Mouse (Mus musculus): Measurements from ENCODE around the gene Mrap2. TPM values are rescaled to one million over a fixed set of nuclear protein-coding genes. Genes with fewer than 3 reads are reported as not detected.

Mrap2 gene
- total RNA-seq, 2 experiments from 2014 or later, result 4.8 to 6.0 TPM

DNA sequence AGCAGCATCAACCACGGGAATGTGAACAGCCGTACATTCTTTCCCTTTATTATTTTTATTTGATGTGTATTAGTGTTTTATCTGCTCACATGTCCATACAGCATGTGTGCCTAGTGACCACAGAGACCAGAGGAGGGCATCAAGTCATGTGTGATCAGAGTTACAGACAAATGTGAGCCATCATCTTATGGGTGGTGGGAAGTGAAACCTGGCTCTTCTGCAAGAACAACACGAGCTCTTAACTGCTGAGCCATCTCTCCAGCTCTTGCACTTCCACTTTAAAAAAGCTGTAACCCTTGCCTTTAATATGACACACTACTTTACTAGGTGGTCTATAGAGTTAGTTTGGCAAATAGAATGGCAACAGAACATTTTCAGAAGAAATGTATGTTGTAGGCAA lies 27.4 kb downstream of the Mrap2 start:
- DNase-seq (ENCODE audit: low spot score in 2 of 2), result no peak

DNA sequence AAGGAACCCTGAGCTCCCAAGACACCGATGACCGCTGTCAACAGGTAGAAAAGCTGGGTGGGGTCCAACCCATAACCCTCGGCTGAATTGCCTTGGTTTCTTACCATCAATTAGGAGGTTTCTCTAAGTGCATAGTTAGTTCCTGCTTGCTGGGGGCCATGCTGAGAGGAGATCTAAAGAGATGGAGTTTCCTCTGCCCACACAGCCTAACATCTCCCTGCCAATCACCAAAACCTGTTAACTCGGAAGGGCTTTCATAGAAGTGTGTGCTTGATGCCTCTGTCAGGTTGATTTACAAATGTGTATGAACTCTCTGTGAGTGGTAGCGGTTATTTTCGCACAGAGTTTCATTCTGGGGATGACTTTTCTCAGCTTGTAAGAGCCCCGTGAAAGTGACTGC lies 34.4 kb downstream of the Mrap2 start:
- no peak for DNase-seq (ENCODE audit: low spot score in 2 of 2)

DNA sequence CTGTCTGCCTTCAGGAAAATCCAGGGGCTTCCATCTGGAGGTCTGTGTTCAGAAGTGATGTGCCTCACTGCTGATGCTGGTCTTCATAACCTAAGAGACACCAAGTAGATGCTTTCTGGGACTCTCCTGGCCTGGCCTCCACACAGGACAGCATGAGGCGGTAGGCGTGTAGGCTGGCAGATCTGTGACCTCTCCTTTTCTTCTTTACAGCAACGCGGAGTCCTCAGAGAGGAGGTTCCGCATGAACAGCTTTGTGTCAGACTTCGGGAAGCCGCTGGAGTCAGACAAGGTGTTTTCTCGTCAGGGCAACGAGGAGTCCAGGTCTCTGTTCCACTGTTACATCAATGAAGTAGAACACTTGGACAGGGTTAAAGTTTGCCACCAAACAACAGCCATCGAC lies 38.1 kb downstream of the Mrap2 start:
- DNase-seq (ENCODE audit: low spot score in 2 of 2), result no peak

DNA sequence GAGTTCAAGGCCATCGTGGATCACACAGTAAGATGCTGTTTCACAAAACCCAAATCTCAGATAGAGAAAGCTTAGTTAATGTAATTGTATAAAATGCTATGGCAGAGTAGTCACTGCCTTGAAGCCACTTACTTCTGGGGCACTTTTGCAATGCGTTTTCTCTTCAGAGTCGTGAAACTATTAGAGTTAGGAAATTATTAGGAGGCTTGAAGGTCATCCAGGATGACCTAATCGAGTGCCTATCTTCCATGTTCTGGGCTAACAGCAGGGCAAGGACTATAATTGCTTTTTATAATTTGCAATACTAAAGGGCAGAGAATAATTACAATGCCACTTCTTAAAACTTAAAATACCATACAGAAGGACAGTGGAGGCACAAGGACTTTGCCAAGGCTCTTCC lies 43.2 kb downstream of the Mrap2 start:
- DNase-seq (ENCODE audit: low spot score in 2 of 2), result no peak

DNA sequence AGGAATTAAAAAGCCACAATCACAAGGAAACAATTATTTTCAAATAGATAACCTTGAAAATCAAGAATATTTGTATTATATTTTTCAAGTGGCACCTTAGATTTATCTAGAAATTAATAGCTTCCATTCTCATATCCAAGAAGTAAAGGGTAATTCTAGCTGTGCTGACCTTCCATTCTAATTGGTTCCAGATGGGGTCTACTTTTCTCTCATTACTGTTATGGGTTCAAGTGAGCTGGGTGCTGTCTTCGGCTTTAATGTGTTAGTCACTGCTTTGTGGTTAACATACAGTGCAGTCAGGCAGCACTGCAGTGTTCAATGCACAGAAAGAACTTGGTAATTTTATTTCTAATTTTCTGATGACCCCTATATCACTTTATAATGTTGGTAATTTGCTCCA lies 49.6 kb downstream of the Mrap2 start:
- DNase-seq (ENCODE audit: low spot score in 2 of 2), result no peak

DNA sequence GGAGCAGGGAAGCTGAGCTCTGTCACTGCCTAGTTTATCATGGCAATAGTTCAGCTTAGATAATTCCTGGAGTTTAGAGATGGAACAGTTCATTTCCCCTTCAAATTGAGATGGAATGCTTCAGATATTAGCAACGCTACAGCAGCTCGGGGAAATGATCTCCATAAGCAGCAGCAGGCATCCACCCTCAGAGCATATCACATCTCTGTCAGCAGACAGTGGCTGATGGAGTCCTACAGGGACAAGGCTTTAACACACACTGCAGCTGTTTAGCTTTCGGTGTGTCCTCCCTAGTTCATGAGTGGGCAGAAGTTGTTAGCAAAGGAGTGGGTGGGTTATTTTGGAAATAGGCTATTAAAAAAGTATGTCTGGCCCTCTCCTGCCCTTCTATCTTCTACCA lies 53.2 kb downstream of the Mrap2 start:
- DNase-seq (ENCODE audit: low spot score in 2 of 2), result peak in 1 of 2 experiments; percentile 11

DNA sequence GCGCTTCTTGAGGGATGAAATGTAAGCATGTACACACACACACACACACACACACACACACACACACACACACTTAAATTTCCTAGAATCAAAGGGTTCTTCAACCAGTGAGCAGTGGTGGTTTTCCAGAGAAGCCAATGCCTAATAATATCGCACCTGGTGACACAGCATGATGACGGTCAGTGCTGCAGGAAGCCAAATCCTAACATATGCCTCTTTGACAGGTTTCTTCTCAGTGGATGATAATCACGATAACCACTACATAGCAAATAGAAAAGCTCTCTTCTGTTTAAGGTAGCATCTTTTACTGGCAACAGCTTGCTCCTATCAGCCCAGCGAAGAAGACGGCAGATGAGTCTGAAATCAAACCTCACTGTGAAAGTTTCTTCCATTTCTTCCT lies 53.9 kb downstream of the Mrap2 start:
- DNase-seq (ENCODE audit: low spot score in 2 of 2), result no peak

DNA sequence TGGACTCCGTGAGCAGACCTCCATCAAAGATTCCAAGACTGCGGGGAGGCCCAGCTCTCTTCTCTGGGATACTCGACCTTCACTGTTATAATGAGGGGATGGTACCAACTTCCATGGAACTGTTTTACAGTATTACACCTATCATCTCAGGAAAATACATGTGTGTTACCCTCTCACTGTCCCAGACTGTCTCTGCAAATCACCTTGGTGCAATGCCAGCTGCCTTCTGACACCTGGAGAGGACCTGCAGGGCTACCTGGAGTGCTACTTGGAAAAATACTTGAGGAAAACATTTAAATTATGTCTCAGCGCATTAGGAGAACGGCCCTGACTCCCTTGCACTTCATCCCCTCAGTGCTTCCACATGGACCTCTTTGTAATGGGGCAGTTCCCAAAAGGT lies 56.3 kb downstream of the Mrap2 start:
- DNase-seq (ENCODE audit: low spot score in 2 of 2), result no peak

DNA sequence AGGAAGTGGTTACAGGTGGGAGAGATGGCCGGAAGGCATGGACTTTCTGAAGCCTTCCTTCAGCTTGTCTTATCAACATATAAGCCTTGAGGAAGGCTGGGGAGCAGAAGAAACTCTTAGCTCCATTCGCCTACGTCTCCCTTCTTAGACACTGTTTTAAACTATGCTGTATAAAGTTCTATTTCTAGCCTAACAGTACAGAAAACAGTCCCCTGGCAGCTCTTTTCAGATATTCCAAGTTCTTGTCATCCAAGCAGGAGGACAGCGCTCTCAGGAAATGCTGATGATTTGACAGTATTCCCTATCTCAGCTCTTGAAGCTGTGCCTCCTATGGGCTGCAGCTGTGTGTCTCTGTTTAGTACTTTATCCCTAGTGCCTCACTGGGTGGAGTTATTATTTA lies 56.8 kb downstream of the Mrap2 start:
- DNase-seq (ENCODE audit: low spot score in 2 of 2), result no peak

DNA sequence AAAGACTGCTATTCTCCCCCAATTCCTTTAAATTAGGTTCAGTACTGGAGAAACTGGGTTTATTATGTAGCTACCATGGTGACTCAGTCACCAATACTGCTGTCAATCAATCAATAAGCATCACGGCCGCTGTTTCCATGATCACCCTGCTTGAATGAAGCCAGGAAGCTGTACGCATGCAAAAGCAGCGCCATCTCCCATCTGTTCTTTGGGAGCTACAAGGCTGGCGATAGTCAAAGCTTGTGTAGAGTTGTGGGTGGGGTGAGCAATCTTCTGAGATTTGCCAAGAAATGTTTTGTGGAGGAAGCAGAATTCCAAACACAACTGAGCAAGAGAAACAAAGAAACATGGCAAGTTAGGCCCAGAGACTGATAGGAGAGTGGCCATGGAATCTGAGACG lies 58.3 kb downstream of the Mrap2 start:
- DNase-seq (ENCODE audit: low spot score in 2 of 2), result peak; percentile 54 to 73

DNA sequence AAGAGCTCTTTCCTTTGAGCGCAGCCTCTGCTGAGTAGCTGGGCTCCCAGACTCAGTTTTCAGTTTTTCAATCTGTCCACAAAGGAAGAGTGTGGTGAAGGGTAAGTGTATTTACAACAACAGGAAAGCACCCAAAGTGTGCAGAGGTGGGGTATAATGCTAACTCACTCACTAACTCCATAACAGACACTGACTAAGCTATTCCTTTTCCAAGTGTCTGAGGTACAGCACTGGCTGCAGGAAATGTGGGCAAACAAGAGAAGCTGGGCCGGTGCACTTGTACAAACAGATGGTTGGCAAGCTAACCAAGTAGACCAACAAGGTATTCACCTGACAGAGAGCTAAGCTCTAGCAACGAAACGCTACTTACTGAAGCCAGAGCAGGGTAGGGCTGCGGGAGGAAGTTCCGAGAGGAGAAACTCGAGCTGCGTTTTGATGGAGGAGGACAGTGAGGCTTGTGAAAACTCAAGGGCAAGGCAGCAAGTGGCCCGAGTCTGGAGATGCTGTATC lies 66.8 kb downstream of the Mrap2 start:
- DNase-seq (ENCODE audit: low spot score in 2 of 2), result no peak

DNA sequence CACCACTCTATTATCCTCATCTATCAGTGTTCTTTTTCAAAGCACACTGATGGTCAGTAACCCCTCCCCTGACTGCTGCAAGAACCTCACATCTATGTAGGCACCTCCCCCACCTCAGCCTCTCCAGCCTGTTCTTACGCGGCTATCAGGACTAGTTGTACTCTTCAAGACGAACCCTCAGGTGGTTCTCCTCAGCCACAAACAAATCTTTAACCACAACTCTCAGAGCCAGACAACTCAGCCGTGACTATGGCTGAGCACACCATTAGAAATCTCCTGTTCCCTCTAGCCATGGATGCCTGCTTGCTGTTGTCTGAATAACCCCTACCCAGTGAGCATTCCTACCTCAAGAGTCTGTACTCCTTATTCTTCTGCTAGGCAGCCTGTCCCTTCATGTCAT lies 69.1 kb downstream of the Mrap2 start:
- no peak for DNase-seq (ENCODE audit: low spot score in 2 of 2)

Other genes starting within 250 kb of the Mrap2 start
- 10 to 100 TPM in 1 of 2 experiments, 1 to 10 TPM in 1; 8.0 to 10.9 TPM for gene Ripply2, start 128.8 kb upstream of the Mrap2 start, total RNA-seq (2021)
- 10 to 100 TPM; 36.0 to 37.5 TPM for gene Cyb5r4, start 122.3 kb upstream of the Mrap2 start, total RNA-seq (2021)
- gene Cep162, start 111.2 kb downstream of the Mrap2 start, total RNA-seq (2021), result 10 to 100 TPM; 11.4 to 13.3 TPM

Data from layer of hippocampus, adult 18-20 months (tissue).